Mouse (Mus musculus): ENCODE data around the gene Hnf4a.
A peak's percentile ranks its signal among the peaks of the same experiment; 100 is the strongest.
"Not testable (repeated sequence)": the region's sequence is repeated elsewhere in the genome, so short reads cannot be mapped to it uniquely, and the experiment has no call there.

The Hnf4a gene

DNA sequence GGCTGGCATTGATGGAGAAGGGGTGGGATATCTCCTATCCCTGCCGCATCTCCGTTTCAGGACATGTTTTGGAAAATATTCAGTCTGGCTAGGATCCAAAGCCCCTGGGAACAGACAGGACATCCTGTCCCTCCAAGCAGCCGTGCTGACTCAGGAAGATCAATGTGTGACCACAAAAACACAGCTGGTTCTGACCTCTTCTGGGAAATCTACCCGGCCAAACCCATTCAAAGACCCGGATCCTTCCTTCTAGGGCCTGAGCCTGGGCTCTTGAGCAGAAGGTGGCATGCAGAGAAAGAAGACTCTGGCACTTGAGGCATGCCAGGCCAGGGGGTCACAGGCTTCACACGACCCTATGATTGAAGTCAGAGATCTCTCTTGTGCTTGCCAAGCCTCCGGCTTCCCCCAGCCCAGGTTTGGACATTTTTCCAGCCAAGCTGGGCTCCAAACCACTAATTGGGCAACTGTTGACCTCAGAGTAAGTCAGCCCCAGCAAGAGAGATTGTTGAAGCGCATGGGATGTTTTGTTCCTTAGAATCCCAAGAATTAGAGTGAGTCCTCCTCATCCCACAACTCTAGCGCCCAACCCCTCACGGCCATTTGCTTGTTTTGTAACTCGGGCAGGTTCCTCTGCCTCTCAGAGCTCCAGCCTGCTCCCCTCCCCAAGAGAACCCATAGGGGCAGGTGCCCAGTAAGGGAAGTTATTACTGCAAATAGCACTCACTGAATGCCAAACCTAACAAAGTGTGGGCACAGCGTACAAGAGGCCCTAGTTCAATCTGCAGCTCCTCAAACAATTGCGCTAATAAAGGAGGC is 89.7 kb downstream of the Hnf4a start:
- DNase-seq = no peak

DNA sequence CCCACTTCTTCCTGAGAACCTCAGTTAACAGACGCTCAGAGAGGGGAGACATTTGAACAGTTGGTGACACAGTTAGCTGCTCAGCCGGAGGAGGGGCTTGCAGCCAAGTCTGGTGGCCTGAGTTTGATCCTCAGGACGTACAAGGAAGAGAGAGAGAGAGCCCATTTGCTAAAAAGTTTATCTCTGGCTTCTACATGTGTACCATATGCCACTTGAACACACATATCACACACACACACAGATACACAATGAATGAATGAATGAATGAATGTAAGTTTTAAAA is 90.2 kb downstream of the Hnf4a start:
- DNase-seq = no peak

DNA sequence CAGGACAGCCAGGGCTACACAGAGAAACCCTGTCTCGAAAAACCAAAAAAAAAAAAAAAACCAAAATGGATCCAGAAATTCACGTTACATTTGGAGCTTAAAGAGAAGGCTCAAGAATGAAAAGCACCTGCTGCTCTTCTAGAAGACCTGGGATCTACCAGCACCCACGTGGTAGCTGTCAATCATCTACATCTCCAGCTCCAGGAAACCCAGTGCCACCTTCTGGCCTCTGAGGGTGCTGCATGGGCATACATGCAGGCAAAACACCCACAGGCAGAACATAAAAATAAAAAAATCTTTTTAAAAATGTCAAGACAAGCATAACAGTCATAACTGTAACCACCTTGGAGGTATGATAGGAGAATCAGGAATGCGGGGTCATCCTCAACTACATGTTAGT is 91.1 kb downstream of the Hnf4a start:
- peak; percentile 44 for DNase-seq

DNA sequence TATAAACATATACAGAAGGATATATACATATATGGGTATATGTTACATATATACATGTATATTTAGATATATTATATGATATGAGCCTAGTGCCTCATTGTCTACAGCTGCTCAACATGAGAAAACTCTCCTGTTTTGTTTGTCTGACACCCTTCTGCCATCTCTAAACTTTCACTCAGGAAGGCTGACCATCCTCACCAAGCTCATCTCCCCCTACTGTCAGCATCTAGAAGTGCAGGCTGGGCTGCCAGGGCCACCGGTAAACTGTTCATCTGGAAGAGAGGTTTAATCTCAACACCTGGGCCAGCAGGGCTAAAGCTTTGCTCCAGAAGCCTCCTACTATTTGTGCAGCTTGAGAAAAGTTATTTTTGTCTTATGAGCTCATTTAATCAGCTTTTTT is 92.6 kb downstream of the Hnf4a start:
- DNase-seq = no peak

- DNase-seq = no peak
Measured at GRCm38 (mm10) chr2:163601066-163601465, 94.5 kb downstream of the Hnf4a start.

DNA sequence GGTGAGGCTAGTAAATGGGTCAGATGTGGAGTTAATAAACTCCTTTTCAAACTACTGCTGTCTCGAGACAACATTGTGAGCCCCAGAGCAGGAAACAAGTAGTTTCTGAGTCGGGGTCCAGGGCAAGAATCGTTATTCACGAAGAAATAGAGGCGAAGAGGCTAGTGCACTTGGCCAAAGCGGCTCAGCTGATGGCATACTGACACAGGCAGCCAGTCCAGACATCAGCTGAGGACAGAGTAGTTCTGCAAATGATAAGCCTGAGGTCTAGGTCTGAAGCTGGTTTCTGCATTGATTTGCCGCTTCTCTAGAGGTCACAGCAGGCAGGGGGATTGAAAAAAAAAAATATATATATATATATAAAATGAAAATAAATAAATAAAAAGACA is 95.1 kb downstream of the Hnf4a start:
- DNase-seq = no peak

GRCm38 (mm10) chr2:163602101-163602971 is 95.7 kb downstream of the Hnf4a start, which contains the start of gene Ttpal:
TSS of gene Ttpal (plus strand) at chr2:163602314.
- DNase-seq = peak; percentile 88

DNA sequence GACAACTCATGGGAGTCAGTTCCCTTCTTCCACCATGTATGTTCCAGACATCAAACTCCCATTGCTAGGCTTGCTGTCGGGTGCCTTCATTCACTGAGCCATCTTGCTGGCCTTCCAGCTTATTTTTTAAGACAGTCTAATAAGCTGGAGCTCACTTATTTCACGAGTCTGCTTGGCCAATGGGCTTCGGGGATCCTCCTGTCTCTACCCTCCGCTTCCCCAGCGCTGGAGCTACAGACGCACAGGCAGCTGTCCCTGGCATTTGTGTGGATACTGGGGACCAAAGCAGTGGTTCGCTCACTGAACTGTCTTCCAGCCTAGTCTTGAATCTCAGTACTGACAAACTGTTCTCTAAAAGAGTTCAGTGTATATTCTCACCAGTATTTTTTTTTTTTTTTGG is 99.6 kb downstream of the Hnf4a start:
- no peak for DNase-seq

GRCm38 (mm10) chr2:163608008-163608407 is 101.4 kb downstream of the Hnf4a start:
- no peak for DNase-seq

DNA sequence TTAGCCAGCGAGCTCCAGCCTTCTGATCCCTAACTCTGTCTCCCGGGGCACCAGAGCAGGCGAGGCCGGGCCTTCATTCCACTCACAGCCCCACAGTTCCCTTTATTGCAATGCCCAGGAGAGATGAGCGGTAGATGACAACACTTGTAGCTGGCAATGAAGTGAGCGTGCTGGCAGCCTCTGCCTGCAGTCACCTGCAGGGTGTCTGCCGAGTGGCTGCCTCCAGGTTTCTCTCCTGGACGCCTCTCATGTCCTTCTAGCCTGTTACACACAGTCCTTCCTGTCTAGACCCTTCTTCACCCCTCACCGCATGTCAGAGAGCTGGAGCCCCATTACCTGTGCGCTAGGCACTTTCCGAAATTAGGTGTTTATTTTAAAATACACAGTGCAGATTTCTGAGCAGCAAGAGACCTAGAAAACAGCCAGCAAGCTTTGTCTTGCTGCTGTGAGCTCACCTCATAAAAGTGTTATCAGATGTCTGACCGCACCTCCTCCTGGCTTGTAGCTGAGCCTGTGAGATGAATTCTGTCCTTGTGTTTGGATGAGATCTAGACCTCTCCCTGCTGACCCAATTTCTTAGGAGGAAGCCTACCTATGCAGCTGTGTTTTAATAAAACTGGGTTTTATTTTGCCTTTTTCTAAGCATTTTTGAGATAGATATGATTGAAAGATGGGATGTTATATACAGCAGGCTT is 102.8 kb downstream of the Hnf4a start:
- DNase-seq = no peak

GRCm38 (mm10) chr2:163611176-163611575 is 104.6 kb downstream of the Hnf4a start:
- no peak for DNase-seq

GRCm38 (mm10) chr2:163613206-163613605 is 106.6 kb downstream of the Hnf4a start:
- DNase-seq = no peak

DNA sequence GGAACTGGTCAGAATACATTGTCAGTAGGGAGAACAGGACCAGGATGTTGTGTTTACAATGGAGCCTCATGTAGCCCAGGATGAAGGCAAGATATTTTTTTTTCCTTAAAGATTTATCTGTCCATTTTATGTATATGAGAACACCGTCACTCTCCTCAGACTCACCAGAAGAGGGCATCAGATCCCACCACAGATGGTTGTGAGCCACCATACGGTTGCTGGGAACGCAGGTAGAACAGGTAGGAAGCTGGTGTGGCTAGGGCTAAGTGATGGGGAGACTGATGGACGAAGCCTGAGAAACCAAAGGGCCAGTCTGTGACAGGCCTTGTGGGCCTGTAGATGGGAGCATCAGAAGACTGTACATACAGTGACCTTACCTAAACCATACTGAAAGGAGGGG is 107.4 kb downstream of the Hnf4a start:
- DNase-seq = no peak

DNA sequence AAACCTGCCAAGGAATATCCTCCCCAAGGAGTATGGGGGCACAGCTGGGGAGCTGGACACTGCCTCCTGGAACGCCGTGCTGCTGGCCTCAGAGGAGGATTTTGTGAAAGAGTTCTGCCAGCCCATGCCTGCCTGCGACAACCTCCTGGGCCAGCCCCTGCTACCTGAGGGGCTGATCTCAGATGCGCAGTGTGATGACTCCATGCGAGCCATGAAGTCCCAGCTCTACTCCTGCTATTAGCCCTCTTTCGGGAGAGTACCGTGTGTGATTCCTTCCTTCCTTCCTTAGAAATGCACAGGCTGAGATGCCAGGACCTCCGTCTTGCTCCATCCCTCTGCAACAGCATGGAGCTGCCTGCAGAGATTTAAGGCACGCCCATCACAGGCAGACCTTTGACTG is 108.8 kb downstream of the Hnf4a start:
- no peak for DNase-seq

- DNase-seq = peak; percentile 24
Measured at GRCm38 (mm10) chr2:163615906-163616651, 109.5 kb downstream of the Hnf4a start.

DNA sequence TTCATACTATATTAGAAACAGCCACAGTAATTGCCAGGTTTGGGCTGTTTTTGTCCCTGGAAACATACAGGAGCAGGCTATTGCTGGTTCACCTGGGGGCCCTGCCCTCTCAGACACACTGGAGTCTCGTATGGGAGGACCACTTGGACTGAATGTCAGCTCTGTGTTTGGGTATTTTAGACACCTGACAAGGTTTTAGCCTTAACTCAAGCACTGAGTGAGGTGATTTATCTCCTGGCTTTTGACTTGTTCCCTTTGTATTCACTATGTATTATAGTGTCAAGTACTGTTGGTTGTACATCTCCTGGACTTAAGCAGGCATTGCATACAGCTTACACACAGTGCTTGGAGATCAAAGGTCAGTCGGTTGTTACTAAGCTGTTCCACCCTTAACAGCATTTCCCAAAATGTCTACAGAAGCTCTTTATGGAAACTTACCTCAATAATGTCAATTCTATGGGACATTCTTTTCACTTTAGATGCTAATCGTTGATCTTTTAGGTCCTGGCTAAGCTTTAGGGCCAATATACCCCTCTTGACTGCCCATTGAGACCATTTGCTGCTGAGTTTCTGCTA is 110.1 kb downstream of the Hnf4a start:
- no peak for DNase-seq

DNA sequence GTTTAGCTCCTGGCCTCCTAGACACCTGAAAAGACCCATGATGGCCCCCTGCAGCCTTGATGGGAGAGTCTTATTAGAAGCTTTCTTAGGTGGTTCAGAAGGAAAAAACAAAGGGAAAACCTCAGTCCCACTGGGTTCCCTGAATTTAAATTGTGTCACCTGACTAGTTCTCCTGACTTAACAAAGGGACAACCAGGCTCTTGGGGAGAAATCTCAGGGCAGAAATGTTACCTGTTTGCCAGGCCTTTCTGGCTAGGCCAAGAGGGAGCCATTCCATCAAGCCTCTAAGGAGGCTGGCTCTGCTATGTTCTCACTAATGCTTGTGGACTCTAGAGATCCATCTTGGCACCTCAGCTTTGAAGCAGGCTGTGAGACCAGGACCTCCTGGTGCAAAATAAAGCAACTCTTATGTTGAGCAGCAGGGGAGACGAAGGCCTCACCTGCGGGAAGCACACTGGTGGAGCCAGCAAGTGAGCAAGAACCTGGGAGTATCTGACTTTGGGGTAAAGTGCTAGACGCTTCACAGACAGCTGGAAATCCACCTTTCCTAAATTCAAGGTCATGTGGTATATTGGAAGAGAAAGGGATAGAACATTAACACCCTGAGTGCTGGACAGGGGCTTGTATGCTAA is 110.7 kb downstream of the Hnf4a start:
- no peak for DNase-seq

GRCm38 (mm10) chr2:163617874-163618273 is 111.3 kb downstream of the Hnf4a start:
- DNase-seq = no peak

DNA sequence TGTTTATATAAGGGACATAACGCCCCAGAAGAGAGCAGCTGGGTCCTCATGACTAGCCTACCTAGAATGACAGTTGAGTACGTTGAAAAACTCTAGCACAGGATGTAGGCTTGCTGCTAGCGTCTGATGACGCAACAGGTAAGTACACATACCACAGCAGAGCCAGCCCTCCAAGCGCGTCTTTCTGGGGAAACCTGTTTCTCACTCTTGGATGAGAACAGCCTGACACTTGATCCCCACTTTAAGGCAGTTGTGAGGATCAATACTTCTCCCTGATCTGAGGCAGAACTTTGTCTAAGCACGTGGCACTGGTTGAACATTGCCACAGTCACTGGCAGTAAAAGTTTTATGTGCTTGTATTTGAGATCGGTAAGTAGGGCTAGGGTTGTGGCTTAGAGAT is 113.8 kb downstream of the Hnf4a start:
- no peak for DNase-seq

DNA sequence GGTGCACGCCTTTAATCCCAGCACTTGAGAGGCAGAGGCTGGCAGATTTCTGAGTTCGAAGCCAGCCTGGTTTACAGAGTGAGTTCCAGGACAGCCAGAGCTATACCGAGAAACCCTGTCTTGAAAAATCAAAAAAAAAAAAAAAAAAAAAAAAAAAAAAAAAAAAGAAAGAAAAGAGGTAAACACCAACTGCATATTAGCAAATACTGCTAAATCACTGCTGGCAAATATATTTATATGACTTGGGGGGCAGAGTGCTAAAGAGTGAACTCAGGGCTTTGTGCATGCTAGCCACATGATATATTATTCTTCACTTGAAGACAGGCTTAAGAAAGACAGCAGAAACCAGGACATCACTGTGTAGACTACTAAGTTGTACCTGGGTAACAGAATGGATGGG is 114.8 kb downstream of the Hnf4a start:
- DNase-seq = not testable (repeated sequence)

Data from layer of hippocampus, adult 9-11 months (tissue).